Mouse (Mus musculus) neural tube, embryonic 15.5 days (tissue): ENCODE data around the gene Tnfaip2. TPM values are rescaled to one million over a fixed set of nuclear protein-coding genes. Genes with fewer than 3 reads are reported as not detected.
A peak's percentile ranks its signal among the peaks of the same experiment; 100 is the strongest.

Experiments used
- ATAC-seq: fragments of 200-750 bp; cut with Nextera tagmentation; 2 replicates; pipeline ENCODE4 v1.8.0; 2017; ENCODE audit warnings: mild to moderate bottlenecking, moderate TSS enrichment, moderate library complexity; ENCODE audit not compliant: low FRiP score
- H3K27ac ChIP-seq: fragments of 300-500 bp; sonication (generic); replicated peaks from 2 replicates; pipeline ENCODE4 v1.5.1; 2015; ENCODE audit warnings: mild to moderate bottlenecking, inconsistent platforms
- H3K27me3 ChIP-seq: fragments of 300-500 bp; sonication (generic); replicated peaks from 2 replicates; pipeline ENCODE4 v1.6.1; 2015; ENCODE audit warnings: inconsistent platforms
- H3K36me3 ChIP-seq: fragments of 300-500 bp; sonication (generic); 2 replicates; pipeline ENCODE4 v1.6.1; 2015; ENCODE audit warnings: inconsistent platforms
- H3K4me1 ChIP-seq: fragments of 300-500 bp; sonication (generic); 2 replicates; pipeline ENCODE4 v1.6.1; 2015; ENCODE audit warnings: inconsistent platforms
- H3K4me2 ChIP-seq: fragments of 300-500 bp; sonication (generic); 2 replicates; pipeline ENCODE4 v1.6.1; 2015; ENCODE audit warnings: inconsistent platforms, mild to moderate bottlenecking, moderate library complexity
- H3K4me3 ChIP-seq: fragments of 300-500 bp; sonication (generic); replicated peaks from 2 replicates; pipeline ENCODE4 v1.5.1; 2015; ENCODE audit warnings: mild to moderate bottlenecking, inconsistent platforms
- H3K9ac ChIP-seq: fragments of 300-500 bp; sonication (generic); replicated peaks from 2 replicates; pipeline ENCODE4 v1.6.1; 2015; ENCODE audit warnings: mild to moderate bottlenecking, inconsistent platforms
- H3K9me3 ChIP-seq: fragments of 300-500 bp; sonication (generic); replicated peaks from 2 replicates; pipeline ENCODE4 v1.6.1; 2016; ENCODE audit warnings: inconsistent platforms
- WGBS: fragments of 180-500 bp; shearing (Covaris S2); methylation state at CpG from one replicate; pipeline ENCODE4 v1.1.7; 2015; ENCODE audit warnings: mixed read lengths; 5-methylcytosine and 5-hydroxymethylcytosine counted together
- polyA plus RNA-seq: library from polyadenylated mRNA; unstranded; fragments of >200 nt; fragmentation: Nextera tagmentation; extraction: Ambion mirVana; gene quantifications from 2 replicates; pipeline ENCODE4 v1.2.1, GENCODE M21; 2015

Tnfaip2 gene
- polyA plus RNA-seq, 1 experiment from 2014 or later, result 1.00 TPM

- Histone ChIP-seq H3K36me3 (no peaks in the 10 kb centered on the region), H3K9me3 (no peaks in the 10 kb centered on the region), H3K9ac (peak overlapping the region; percentile 50), H3K27me3 (peaks cover 76% of the 10 kb centered on the region), H3K27ac (no peak overlapping the region), H3K4me2 (peak overlapping the region; percentile 73), H3K4me1 (peaks cover 53% of the 10 kb centered on the region), H3K4me3 (peak overlapping the region; percentile 41)
- ATAC-seq, result peak; percentile 22; the same call in 1 of the 2 replicates
- 1% methylated on average over 40 of the region's 40 CpGs for WGBS
Measured at GRCm38 (mm10) chr12:111428961-111429911, 13.0 kb upstream of the Tnfaip2 start.

- H3K4me2 ChIP-seq, result peak overlapping the region; percentile 73
- H3K36me3 ChIP-seq, result no peaks in the 10 kb centered on the region
- H3K27ac ChIP-seq, result no peak overlapping the region
- peaks cover 70% of the 10 kb centered on the region for H3K27me3 ChIP-seq
- no peak overlapping the region for H3K9ac ChIP-seq
- 10% methylated on average over 27 of the region's 27 CpGs for WGBS
- ATAC-seq, result no peak
- peak overlapping the region; percentile 41 for H3K4me3 ChIP-seq
- H3K9me3 ChIP-seq, result no peaks in the 10 kb centered on the region
- H3K4me1 ChIP-seq, result peaks cover 61% of the 10 kb centered on the region
Measured at GRCm38 (mm10) chr12:111430049-111430867, 12.0 kb upstream of the Tnfaip2 start.

DNA sequence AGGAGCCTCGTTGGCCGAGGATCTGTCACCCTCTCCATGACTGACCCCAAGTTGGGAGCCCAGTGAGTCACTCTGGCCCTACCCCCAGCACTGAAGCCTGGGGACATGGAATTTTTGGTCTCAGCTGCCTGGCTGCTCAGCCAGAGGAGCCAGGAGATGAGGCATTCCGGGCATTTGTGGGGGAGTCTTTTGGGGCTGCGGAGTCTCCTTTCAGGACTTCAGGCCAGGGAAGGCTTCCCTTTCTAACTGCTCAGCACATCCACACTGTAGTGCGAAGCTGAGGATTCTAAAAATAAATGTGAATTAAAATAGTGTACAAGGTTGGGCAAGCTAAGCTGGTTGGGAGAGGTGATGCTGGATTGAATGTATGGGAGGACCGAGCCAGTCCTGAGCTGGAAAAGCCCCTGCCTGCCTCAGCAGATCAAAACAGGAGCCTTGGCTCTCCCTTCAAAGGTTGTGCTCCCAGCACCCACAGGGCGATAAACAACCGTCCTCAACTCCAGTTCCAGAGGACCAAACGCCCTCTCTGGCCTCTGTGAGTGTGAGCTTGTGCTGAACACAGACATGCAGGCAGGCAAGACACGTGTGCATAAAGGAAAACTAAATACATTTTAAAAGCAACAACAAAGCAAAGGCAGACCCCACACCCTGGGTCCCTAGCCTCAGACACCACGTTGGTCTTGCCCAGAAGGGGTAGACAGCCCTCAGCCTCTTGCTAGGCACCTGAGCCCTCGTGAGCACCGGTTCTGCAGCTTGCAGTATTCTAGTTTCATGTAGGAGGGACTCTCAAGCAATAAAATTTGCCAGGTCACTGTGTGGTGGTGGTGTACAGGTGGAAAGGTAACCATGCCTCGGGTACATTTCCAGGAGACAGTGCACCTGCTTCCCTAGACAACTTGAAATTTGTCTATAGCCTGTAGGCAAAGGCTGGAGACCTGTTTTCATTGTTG lies 11.1 kb upstream of the Tnfaip2 start:
- peaks cover 62% of the 10 kb centered on the region for H3K27me3 ChIP-seq
- H3K27ac ChIP-seq, result no peak overlapping the region
- no peak overlapping the region for H3K4me3 ChIP-seq
- no peaks in the 10 kb centered on the region for H3K9me3 ChIP-seq
- 30% methylated on average over 14 of the region's 14 CpGs for whole genome bisulfite sequencing
- no peaks in the 10 kb centered on the region for H3K36me3 ChIP-seq
- peaks cover 53% of the 10 kb centered on the region for H3K4me1 ChIP-seq
- no peak for ATAC-seq
- no peak overlapping the region for H3K9ac ChIP-seq
- no peak overlapping the region for H3K4me2 ChIP-seq

DNA sequence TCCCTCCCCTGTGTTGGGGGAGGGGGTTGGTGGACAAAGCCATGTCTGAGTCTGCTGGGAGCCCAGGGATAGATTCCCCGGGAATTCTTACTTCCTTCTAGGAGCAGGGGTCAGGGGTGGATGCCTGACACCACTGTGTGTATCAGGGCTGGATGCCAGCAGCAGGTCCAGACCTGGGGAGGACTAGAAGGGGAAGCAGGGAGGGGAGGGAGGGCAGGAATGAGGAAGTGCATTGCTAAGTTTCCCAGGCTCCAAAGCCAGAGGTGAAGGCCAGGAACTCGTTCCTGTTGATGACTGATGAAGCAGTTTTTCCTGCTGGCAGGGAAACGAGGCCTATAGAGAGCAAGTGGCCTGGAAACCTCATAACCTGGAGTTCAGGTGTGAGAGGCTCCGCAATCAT lies 10.2 kb upstream of the Tnfaip2 start:
- H3K9me3 ChIP-seq, result no peaks in the 10 kb centered on the region
- no peak overlapping the region for H3K27ac ChIP-seq
- no peak overlapping the region for H3K4me3 ChIP-seq
- 38% methylated on average over 4 of the region's 4 CpGs for WGBS
- no peak for ATAC-seq
- peaks cover 59% of the 10 kb centered on the region for H3K27me3 ChIP-seq
- H3K4me1 ChIP-seq, result peaks cover 49% of the 10 kb centered on the region
- H3K9ac ChIP-seq, result no peak overlapping the region
- H3K4me2 ChIP-seq, result no peak overlapping the region
- no peaks in the 10 kb centered on the region for H3K36me3 ChIP-seq

DNA sequence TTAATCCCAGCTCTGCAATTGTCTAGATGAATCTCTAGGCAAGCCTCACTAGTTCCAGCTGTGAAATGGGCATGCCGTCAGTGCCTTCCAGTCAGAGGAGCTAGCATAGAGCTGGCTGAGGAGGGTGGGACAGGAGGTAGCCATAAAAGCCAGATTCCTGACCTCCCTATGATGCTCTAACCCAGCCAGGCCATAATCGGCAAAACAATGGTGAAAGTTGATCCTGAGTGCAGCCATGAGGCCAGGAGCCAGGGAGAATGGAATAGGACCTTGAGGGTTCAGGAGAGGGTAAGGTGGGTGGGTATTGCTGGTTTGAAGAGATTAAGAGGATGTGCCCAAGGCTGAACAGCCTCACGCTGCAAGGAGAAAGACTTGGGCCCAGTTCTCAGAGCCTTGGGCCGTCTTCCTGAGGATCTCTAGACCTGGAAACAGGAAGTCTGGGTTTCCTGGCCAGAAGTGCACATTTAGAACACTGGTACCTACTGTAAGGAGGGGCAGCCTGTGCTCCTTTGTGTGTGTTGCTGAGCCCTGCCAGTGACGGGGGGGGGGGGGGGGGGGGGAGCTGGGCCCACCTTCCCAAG lies 9.4 kb upstream of the Tnfaip2 start:
- H3K4me1 ChIP-seq, result peaks cover 46% of the 10 kb centered on the region
- H3K9me3 ChIP-seq, result no peaks in the 10 kb centered on the region
- H3K36me3 ChIP-seq, result no peaks in the 10 kb centered on the region
- peaks cover 58% of the 10 kb centered on the region for H3K27me3 ChIP-seq
- H3K27ac ChIP-seq, result no peak overlapping the region
- 47% methylated on average over 4 of the region's 5 CpGs for WGBS
- no peak for ATAC-seq
- no peak overlapping the region for H3K4me2 ChIP-seq
- H3K9ac ChIP-seq, result no peak overlapping the region
- H3K4me3 ChIP-seq, result no peak overlapping the region

DNA sequence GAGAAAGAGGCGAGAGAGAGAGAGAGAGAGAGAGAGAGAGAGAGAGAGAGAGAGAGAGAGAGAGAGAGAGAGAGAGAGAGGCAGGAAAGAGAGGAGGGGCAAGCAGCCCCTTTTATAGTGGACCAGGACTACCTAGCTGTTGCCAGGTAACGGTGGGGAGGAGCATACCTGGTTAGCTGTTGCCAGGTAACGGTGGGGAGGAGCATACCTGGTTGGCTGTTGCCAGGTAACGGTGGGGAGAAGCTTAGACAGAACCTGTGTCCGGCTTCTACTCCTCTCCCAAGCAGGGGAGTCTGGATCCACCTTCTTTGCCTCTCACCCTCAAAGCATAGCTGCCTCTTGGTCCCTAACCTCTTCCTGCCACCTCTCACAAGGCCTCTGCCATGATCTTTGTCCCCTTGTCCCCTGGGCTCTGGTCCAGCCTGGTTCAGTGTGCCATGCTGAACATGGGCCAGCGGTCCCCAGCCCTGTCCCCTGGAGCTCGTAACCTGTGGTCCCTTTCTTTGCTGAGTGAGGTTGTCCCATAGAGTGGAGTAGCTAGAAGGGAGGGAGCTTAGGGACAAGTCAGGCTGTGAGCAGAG lies 8.0 kb upstream of the Tnfaip2 start:
- H3K4me3 ChIP-seq, result no peak overlapping the region
- peaks cover 60% of the 10 kb centered on the region for H3K27me3 ChIP-seq
- 33% methylated on average over 6 of the region's 7 CpGs for WGBS
- H3K9me3 ChIP-seq, result no peaks in the 10 kb centered on the region
- H3K4me1 ChIP-seq, result peaks cover 32% of the 10 kb centered on the region
- 0 out of 2 replicates have a peak overlapping the region, but pooled peaks have one; percentile 37 for H3K27ac ChIP-seq
- no peak overlapping the region for H3K9ac ChIP-seq
- peak; percentile 79 for ATAC-seq
- H3K4me2 ChIP-seq, result peak overlapping the region; percentile 23
- no peaks in the 10 kb centered on the region for H3K36me3 ChIP-seq

DNA sequence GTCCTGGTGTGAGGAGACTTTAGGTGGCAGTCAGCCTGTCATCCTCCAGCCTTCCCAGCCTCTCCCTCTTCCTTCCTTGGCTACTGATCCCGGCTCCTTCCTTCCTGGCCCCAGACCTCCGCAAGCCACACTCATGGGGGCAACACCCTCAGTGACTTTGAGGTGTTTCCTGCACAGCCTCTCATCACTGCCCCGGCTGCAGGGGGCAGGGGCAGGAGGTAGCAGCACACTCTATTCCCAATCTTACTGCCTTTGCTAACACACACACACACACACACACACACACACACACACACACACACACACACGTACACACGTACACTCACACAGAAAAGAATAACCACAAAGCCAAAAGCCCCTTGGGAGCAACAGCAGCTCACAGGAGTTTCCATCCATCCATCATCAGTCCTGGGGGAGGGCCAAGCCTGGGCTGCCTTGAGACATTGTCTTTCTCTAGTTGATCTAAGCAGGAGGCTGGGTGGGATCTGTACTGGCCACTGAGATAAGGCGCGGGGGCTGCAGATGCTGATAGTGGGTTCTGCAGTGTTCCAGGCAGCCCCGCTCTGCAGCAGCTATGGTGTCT lies 7.4 kb upstream of the Tnfaip2 start:
- 56% methylated on average over 8 of the region's 8 CpGs for WGBS

DNA sequence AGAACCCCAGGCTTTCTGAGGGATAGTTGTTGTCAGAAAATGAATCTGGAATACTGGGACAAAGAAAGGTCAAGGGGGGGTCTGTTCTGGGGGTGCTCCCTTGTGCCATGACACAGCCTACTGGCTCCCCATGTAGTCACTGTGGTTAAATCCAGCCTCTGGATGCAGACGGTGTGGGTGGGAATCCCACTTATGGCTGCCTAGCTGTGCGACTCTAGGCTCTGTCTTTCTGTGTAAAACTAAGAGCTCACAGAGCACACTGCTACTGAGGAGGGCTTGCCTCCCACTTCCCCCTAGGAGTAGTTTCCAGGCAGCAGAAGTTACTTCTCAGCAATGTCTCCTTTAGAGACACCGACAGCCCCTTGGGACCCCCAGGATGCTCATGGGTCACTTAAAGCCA lies 6.1 kb upstream of the Tnfaip2 start:
- Histone ChIP-seq H3K9me3 (no peaks in the 10 kb centered on the region), H3K4me2 (no peak overlapping the region), H3K4me1 (peaks cover 16% of the 10 kb centered on the region), H3K36me3 (no peaks in the 10 kb centered on the region), H3K4me3 (no peak overlapping the region), H3K9ac (no peak overlapping the region), H3K27ac (no peak overlapping the region), H3K27me3 (peaks cover 60% of the 10 kb centered on the region)
- WGBS, result 85% methylated on average over 3 of the region's 3 CpGs
- ATAC-seq, result no peak

More for the DNA sequence above, 7.4 kb upstream of the Tnfaip2 start:
- Histone ChIP-seq H3K27me3 (peaks cover 62% of the 10 kb centered on the region), H3K9ac (no peak overlapping the region), H3K36me3 (no peaks in the 10 kb centered on the region), H3K4me2 (peak overlapping the region; percentile 23; the same call in 1 of the 2 replicates), H3K27ac (no peak overlapping the region), H3K4me1 (peaks cover 27% of the 10 kb centered on the region), H3K4me3 (no peak overlapping the region), H3K9me3 (no peaks in the 10 kb centered on the region)
- no peak; the same call in 1 of the 2 replicates for ATAC-seq

DNA sequence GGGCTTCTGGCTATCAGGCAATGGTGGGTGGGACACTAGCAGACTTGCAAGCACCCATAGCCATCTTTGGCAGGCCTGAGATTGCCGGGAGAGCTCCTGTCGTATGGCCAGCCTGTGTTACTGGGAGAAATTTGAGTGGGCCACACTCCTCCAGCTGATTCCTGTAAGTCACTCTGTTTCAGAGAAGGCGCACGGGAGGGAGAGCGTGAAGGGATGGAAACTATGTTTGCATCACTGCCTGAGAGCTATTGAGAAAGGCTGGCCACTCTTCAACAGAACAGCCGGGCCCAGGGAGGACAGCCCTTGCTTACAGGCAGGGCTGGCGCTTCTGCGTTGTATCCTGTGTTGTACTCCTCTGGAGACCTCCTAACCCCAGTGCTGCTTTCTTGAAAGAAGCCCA lies 5.6 kb upstream of the Tnfaip2 start:
- Histone ChIP-seq H3K9me3 (no peaks in the 10 kb centered on the region), H3K36me3 (no peaks in the 10 kb centered on the region), H3K27ac (no peak overlapping the region), H3K4me3 (no peak overlapping the region), H3K9ac (no peak overlapping the region), H3K27me3 (peaks cover 60% of the 10 kb centered on the region), H3K4me1 (peaks cover 16% of the 10 kb centered on the region), H3K4me2 (no peak overlapping the region)
- ATAC-seq, result no peak
- WGBS, result 74% methylated on average over 8 of the region's 8 CpGs

DNA sequence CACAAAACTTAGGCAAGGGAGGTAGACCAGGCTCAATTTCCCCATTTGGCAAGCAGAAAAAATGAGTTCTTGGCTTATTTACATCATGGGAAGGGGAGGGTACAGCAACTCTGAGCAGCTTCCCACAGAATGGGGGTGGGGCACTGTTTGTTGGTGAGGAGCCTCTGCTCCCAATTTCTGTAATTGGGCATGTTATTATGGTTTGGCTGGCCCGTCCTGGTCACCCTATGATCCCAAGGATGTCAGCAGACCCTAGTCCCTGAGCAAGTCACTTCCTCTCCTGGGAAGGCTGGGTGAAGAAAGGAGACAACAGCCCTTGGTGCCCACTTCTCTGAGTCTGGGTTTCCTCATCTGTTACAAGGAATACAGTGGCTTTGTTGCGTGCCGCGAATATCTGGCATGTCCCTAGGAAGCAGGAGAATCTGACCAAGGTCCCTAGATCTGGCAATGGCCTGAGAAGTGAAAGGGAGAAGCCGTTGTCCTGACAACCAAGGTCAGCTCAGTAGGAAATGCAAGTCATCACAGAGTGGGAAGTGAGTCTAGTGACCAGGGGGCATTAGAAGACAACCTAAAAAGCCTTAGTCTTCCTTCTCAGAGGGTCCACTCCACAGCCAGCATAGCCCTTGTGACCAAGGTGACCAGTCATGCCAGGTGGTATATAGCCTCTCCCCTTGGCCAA lies 4.9 kb upstream of the Tnfaip2 start:
- WGBS, result 65% methylated on average over 5 of the region's 5 CpGs
- Histone ChIP-seq H3K9ac (no peak overlapping the region), H3K4me1 (peaks cover 20% of the 10 kb centered on the region), H3K36me3 (no peaks in the 10 kb centered on the region), H3K4me3 (no peak overlapping the region), H3K27ac (no peak overlapping the region), H3K27me3 (peaks cover 60% of the 10 kb centered on the region), H3K4me2 (no peak overlapping the region), H3K9me3 (no peaks in the 10 kb centered on the region)
- no peak for ATAC-seq
